22 mouse cellular contexts compared by ENCODE assay signal in the genomic region with DNA sequence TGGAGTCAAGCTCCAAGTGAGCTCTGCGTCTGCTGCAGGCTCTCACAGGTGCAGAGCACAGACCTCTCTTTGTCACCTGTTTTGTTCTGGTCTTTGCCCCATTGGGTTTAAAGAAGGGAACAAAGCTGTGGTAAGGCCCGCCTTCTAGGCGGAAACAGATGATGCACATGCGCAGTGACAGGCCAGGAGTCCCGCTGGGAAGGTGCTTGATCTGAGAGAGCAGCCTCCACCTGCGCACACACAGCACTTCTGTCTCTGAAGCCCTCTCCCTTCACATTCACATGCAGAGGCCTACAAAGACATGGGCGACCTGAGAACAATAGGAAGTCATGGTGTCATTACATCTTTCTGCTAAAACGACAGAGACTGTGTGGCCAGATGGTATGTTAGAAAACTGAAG.
"Had no signal": no experiment of that assay in that cellular context is flagged by ENCODE, and none has a peak within 500 bp of the region (broad histone marks: within the 10 kb centered on the region; RNA-seq: fewer than 3 reads in every experiment).

No protein-coding gene starts in this region.

- DNase-seq: kidney, adult 2 months; kidney, postnatal 25 days; layer of hippocampus, adult 9-11 months; layer of hippocampus, postnatal 36 days; liver, embryonic 13.5 days; lung, adult 2 months; lung, postnatal 14 days; lung, postnatal 4 days; right cerebral cortex, adult 18-20 months; right cerebral cortex, postnatal 14 days; right cerebral cortex, postnatal 4 days; spleen, adult 18-20 months; thymus, adult 2 months; thymus, postnatal 14 days; thymus, postnatal 4 days had no signal

- H3K4me2 ChIP-seq: liver, embryonic 13.5 days; midbrain, embryonic 15.5 days; neural tube, embryonic 12.5 days; neural tube, embryonic 15.5 days; stomach, embryonic 15.5 days had no signal

- H3K9ac ChIP-seq: liver, embryonic 13.5 days; midbrain, embryonic 15.5 days; neural tube, embryonic 12.5 days; neural tube, embryonic 15.5 days; stomach, embryonic 15.5 days had no signal

- H3K9me3 ChIP-seq: midbrain, embryonic 15.5 days; neural tube, embryonic 12.5 days; neural tube, embryonic 15.5 days; stomach, embryonic 15.5 days had no signal

- ATAC-seq: midbrain, embryonic 15.5 days had no signal

- H3K27ac ChIP-seq: kidney, postnatal 0 days; layer of hippocampus, adult 2 months; left cerebral cortex, adult 2 months; liver, embryonic 13.5 days; midbrain, embryonic 15.5 days; neural tube, embryonic 12.5 days; neural tube, embryonic 15.5 days; stomach, embryonic 15.5 days had no signal

- H3K27me3 ChIP-seq: liver, embryonic 13.5 days; midbrain, embryonic 15.5 days; neural tube, embryonic 12.5 days; neural tube, embryonic 15.5 days; stomach, embryonic 15.5 days had no signal

- H3K4me1 ChIP-seq: liver, embryonic 13.5 days; stomach, embryonic 15.5 days had no signal

- H3K36me3 ChIP-seq: liver, embryonic 13.5 days; midbrain, embryonic 15.5 days; neural tube, embryonic 12.5 days; neural tube, embryonic 15.5 days; stomach, embryonic 15.5 days had no signal

- H3K4me3 ChIP-seq: layer of hippocampus, adult 2 months; left cerebral cortex, adult 2 months; liver, embryonic 13.5 days; midbrain, embryonic 15.5 days; neural tube, embryonic 12.5 days; neural tube, embryonic 15.5 days; stomach, embryonic 15.5 days had no signal
